Mouse (Mus musculus): ENCODE data around the gene Srebf1. TPM values are rescaled to one million over a fixed set of nuclear protein-coding genes. Genes with fewer than 3 reads are reported as not detected.

Gene Srebf1
- 10.0 and 12.3 TPM in 2 replicates for polyA plus RNA-seq (2012)

DNA sequence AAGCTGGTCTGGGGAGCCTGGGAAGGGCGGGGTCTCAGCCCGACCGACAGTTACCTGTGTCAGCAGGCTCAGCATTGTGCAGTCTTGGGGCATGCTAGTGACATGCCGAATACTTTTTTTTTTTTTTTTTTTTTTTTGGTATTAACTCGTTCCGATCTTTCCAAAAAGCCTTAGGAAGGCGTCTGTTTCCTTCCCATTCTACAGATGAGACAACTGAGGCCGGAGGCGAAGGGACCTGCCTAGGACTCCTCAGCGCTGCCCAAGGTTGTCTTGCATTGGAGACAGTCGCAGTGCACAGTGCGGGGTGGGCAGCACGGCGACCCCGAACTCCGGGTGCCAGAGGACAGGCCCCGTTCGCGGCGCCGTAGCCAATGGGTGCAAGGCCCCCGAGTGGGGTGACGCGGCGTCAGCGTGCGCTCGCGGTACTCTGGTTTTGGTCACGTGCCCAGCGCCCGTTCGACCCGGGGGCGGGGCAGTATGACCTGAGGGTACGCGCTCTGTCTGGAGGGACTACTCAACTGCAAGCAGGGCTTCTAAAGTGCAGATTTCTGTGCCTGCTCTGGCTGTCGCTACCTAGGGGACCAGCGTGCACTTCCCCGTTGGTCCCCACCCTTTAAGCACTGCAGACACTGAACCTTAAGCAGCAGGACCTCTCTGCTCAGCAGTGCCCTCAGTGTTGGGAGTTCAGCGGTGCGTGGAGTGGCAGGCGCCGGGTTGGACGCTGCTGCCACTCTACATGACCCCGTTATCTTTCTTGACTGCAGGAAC lies at the start of gene Srebf1:
Srebf1 (minus strand) TSS at position 113 of the 768 bp plus-strand sequence.
- Histone ChIP-seq H3K4me1 (ENCODE audit: control insufficient read depth) (peaks cover 67% of the 10 kb centered on the region), H3K9me3 (ENCODE audit: control insufficient read depth, low read length) (peaks cover 5% of the 10 kb centered on the region), H3K36me3 (ENCODE audit: control insufficient read depth) (peaks cover 14% of the 10 kb centered on the region), H3K27me3 (ENCODE audit: control insufficient read depth) (no peaks in the 10 kb centered on the region), H3K4me3 (replicated peaks) (peak within 1 kb of the TSS; percentile 69)
- TF ChIP-seq TAL1 (IDR thresholded peaks at IDR 0.05; ENCODE audit: low read length) (no peak), GATA1 (IDR thresholded peaks at IDR 0.05; ENCODE audit: low read length) (no peak)

- H3K4me1 ChIP-seq (ENCODE audit: control insufficient read depth), result peaks cover 11% of the 10 kb centered on the region
- H3K36me3 ChIP-seq (ENCODE audit: control insufficient read depth), result peaks cover 56% of the 10 kb centered on the region
- TF ChIP-seq TAL1 (IDR thresholded peaks at IDR 0.05; ENCODE audit: low read length) (no peak), GATA1 (IDR thresholded peaks at IDR 0.05; ENCODE audit: low read length) (no peak)
- H3K4me3 ChIP-seq (replicated peaks), result no peak overlapping the region
- H3K27me3 ChIP-seq (ENCODE audit: control insufficient read depth), result no peaks in the 10 kb centered on the region
- no peaks in the 10 kb centered on the region for H3K9me3 ChIP-seq (ENCODE audit: control insufficient read depth, low read length)
Measured at GRCm38 (mm10) chr11:60268563-60268962, 46.2 kb upstream of the Srebf1 start.

- Histone ChIP-seq H3K36me3 (ENCODE audit: control insufficient read depth) (peaks cover 52% of the 10 kb centered on the region), H3K27me3 (ENCODE audit: control insufficient read depth) (no peaks in the 10 kb centered on the region), H3K4me3 (replicated peaks) (no peak overlapping the region), H3K4me1 (ENCODE audit: control insufficient read depth) (peaks cover 11% of the 10 kb centered on the region), H3K9me3 (ENCODE audit: control insufficient read depth, low read length) (no peaks in the 10 kb centered on the region)
- no peak for TF ChIP-seq GATA1 (IDR thresholded peaks at IDR 0.05; ENCODE audit: low read length)
- TF ChIP-seq TAL1 (IDR thresholded peaks at IDR 0.05; ENCODE audit: low read length), result no peak
Measured at GRCm38 (mm10) chr11:60265271-60265985, 43.0 kb upstream of the Srebf1 start.

GRCm38 (mm10) chr11:60264651-60265050 lies 42.3 kb upstream of the Srebf1 start:
- H3K4me1 ChIP-seq (ENCODE audit: control insufficient read depth), result peaks cover 11% of the 10 kb centered on the region
- H3K4me3 ChIP-seq (replicated peaks), result no peak overlapping the region
- no peaks in the 10 kb centered on the region for H3K9me3 ChIP-seq (ENCODE audit: control insufficient read depth, low read length)
- TF ChIP-seq GATA1 (IDR thresholded peaks at IDR 0.05; ENCODE audit: low read length), result no peak
- no peak for TF ChIP-seq TAL1 (IDR thresholded peaks at IDR 0.05; ENCODE audit: low read length)
- no peaks in the 10 kb centered on the region for H3K27me3 ChIP-seq (ENCODE audit: control insufficient read depth)
- H3K36me3 ChIP-seq (ENCODE audit: control insufficient read depth), result peaks cover 49% of the 10 kb centered on the region

- peaks cover 50% of the 10 kb centered on the region for H3K36me3 ChIP-seq (ENCODE audit: control insufficient read depth)
- no peaks in the 10 kb centered on the region for H3K9me3 ChIP-seq (ENCODE audit: control insufficient read depth, low read length)
- H3K4me3 ChIP-seq (replicated peaks), result no peak overlapping the region
- H3K4me1 ChIP-seq (ENCODE audit: control insufficient read depth), result peaks cover 11% of the 10 kb centered on the region
- H3K27me3 ChIP-seq (ENCODE audit: control insufficient read depth), result no peaks in the 10 kb centered on the region
- TF ChIP-seq GATA1 (IDR thresholded peaks at IDR 0.05; ENCODE audit: low read length), result no peak
- TF ChIP-seq TAL1 (IDR thresholded peaks at IDR 0.05; ENCODE audit: low read length), result no peak
Measured at GRCm38 (mm10) chr11:60262396-60262795, 40.0 kb upstream of the Srebf1 start.

DNA sequence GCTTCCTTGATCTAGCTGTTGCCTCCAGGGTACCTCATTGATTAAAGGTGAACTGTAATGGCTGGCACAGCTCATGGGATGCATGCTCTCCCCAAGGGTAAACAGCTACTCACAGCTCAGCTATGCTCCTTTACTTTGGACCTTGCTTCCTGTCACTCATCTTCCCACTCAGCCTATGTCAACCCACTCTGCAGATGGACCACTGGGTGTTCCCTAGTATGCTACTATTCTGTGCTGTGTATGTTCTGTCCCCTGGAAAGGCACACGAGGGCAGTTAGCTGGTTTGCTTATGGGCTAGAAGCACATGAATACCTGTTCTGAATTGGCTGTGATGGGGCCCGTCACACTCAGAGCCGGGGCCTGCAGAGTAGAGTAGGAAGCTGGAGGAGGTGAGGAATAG lies 38.4 kb upstream of the Srebf1 start:
- no peak for TF ChIP-seq GATA1 (IDR thresholded peaks at IDR 0.05; ENCODE audit: low read length)
- TF ChIP-seq TAL1 (IDR thresholded peaks at IDR 0.05; ENCODE audit: low read length), result no peak
- H3K9me3 ChIP-seq (ENCODE audit: control insufficient read depth, low read length), result no peaks in the 10 kb centered on the region
- H3K27me3 ChIP-seq (ENCODE audit: control insufficient read depth), result no peaks in the 10 kb centered on the region
- no peak overlapping the region for H3K4me3 ChIP-seq (replicated peaks)
- H3K4me1 ChIP-seq (ENCODE audit: control insufficient read depth), result peaks cover 7% of the 10 kb centered on the region
- peaks cover 57% of the 10 kb centered on the region for H3K36me3 ChIP-seq (ENCODE audit: control insufficient read depth)

DNA sequence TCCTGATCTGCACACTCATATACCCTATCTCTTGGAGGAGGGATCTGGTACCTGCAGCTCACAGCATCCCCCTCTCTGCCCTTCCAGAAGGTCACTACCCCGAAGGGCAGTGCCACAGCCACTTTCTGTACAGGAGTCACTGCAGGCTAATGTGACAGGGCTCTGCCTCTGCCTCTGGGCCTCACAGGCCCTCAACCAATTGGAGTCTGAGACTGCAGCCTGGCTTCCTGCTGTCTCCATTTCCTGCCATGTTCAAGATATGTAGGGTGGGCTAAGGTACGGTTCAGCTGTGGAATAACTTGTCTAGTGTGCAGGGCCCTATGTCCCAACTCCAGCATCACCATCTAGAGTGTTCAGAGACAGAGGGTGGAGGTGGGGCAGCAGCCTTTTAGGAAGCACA lies 35.3 kb upstream of the Srebf1 start:
- TF ChIP-seq TAL1 (IDR thresholded peaks at IDR 0.05; ENCODE audit: low read length) (no peak), GATA1 (IDR thresholded peaks at IDR 0.05; ENCODE audit: low read length) (no peak)
- peaks cover 76% of the 10 kb centered on the region for H3K36me3 ChIP-seq (ENCODE audit: control insufficient read depth)
- H3K4me3 ChIP-seq (replicated peaks), result no peak overlapping the region
- H3K9me3 ChIP-seq (ENCODE audit: control insufficient read depth, low read length), result no peaks in the 10 kb centered on the region
- no peaks in the 10 kb centered on the region for H3K27me3 ChIP-seq (ENCODE audit: control insufficient read depth)
- no peaks in the 10 kb centered on the region for H3K4me1 ChIP-seq (ENCODE audit: control insufficient read depth)

DNA sequence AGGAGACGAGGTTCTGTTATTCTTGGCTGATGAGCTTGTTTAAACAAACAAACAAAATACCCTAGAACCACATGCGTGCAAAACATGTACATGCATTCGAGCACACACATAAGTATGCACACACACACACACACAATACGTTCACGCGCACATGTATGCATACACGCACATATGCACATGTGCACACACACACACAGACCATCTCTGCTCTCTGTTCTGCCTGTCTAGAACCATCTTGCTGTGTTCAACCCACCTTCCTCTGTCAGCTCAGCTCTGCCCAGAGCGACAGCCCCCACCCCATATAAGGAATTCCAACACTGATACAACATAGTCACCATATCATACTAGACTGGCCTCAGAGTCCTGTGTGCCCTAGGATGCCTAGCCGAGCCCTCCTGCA lies 34.3 kb upstream of the Srebf1 start:
- Histone ChIP-seq H3K4me1 (ENCODE audit: control insufficient read depth) (no peaks in the 10 kb centered on the region), H3K9me3 (ENCODE audit: control insufficient read depth, low read length) (no peaks in the 10 kb centered on the region), H3K36me3 (ENCODE audit: control insufficient read depth) (peaks cover 77% of the 10 kb centered on the region), H3K4me3 (replicated peaks) (no peak overlapping the region), H3K27me3 (ENCODE audit: control insufficient read depth) (no peaks in the 10 kb centered on the region)
- TF ChIP-seq TAL1 (IDR thresholded peaks at IDR 0.05; ENCODE audit: low read length), result no peak
- TF ChIP-seq GATA1 (IDR thresholded peaks at IDR 0.05; ENCODE audit: low read length), result no peak

DNA sequence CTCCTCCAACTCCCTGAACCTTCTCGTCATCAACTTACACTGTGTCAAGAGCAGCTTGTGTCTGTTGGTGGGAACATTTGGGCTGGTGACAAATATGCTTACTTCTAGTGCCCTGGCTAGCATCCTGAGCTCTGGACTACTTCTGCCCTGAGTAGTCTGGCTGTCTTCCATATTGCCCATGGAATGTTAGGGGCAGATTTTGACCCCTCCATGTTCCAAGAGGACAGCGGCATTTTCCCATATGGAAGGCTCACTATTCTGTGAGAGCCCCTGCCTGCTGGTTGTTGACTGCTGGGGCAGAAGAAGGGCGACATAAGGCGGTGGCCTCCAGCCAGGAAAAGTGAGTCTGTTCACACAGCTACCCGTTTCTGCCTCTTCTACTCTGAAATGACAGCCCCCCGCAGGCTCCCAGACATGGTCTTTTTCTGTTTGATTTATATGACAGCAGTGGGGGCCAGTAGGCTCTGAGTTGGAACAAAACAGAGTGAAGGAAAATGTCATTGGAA lies 33.8 kb upstream of the Srebf1 start:
- no peaks in the 10 kb centered on the region for H3K9me3 ChIP-seq (ENCODE audit: control insufficient read depth, low read length)
- no peaks in the 10 kb centered on the region; the same call in 1 of the 2 replicates for H3K4me1 ChIP-seq (ENCODE audit: control insufficient read depth)
- TF ChIP-seq GATA1 (IDR thresholded peaks at IDR 0.05; ENCODE audit: low read length) (no peak), TAL1 (IDR thresholded peaks at IDR 0.05; ENCODE audit: low read length) (no peak)
- H3K4me3 ChIP-seq (replicated peaks), result no peak overlapping the region
- H3K27me3 ChIP-seq (ENCODE audit: control insufficient read depth), result no peaks in the 10 kb centered on the region
- peaks cover 82% of the 10 kb centered on the region for H3K36me3 ChIP-seq (ENCODE audit: control insufficient read depth)

Measured in erythroblast, embryonic 14.5 days (primary cell).